Mouse (Mus musculus) lung, adult 2 months (tissue): ENCODE measurements at regions not wholly inside any gene's neighbourhood (a gene's known extent, or its start where the extent isn't known, plus 50 kb on each side); places are given as distances from the start of the nearest gene placed in this dataset.

Source experiments
- CTCF ChIP-seq: fragments of 200-500 bp; IDR thresholded peaks from 2 replicates; pipeline ENCODE4 v1.5.1; 2011; ENCODE audit warnings: mild to moderate bottlenecking, low read length, control low read depth; ENCODE audit not compliant: insufficient read depth
- POLR2A ChIP-seq: fragments of 200-500 bp; IDR thresholded peaks from 2 replicates; pipeline ENCODE4 v1.6.1; 2011; ENCODE audit warnings: low read depth, mild to moderate bottlenecking, control low read depth, low read length, borderline replicate concordance; ENCODE audit errors: extremely low read depth

DNA sequence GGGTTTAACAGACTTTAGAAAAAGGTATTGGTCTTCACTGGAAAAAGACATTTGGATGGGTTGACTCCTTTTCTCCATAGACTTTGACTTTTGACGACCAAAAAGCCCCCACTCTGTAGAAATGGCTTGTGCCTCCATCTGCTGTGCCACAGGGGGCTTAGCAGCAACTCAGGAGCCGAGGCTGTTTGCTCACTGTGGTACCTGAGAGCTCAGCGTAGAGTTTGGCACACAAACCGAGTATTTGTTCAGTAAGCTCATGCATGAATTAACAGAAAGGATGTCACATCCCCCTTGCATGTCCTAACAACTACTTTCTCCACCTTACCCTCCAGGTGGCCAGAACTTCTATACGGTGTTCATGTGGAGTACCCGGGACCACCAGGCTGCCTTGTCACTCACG, 149.7 kb upstream of the Map1b start:
- TF ChIP-seq CTCF (no peak), POLR2A (no peak)
